Mouse (Mus musculus) adrenal gland, adult 18-20 months (tissue): ENCODE measurements around the gene Tmtc1. TPM values are rescaled to one million over a fixed set of nuclear protein-coding genes. Genes with fewer than 3 reads are reported as not detected.

Experiments used
- DNase-seq, 2 experiments: peaks; one replicate each; pipeline ENCODE4 v3.0.0; 2021 to 2022; ENCODE audit warnings: low spot score in 2 of 2
- long read RNA-seq, 2 experiments: library from polyadenylated mRNA; stranded (forward); transcript quantifications; one replicate each; pipeline ENCODE4 v2.0.0; 2021
- total RNA-seq, 2 experiments: library from RNA; stranded (reverse); gene quantifications; 1 replicate in 1 of 2; 2 replicates in 1 of 2; pipeline ENCODE4 v1.2.3; 2021

Gene Tmtc1
- 10 to 100 TPM; 12.3 to 12.9 TPM for total RNA-seq
- long read RNA-seq, experiment 1, full-length matches to known transcripts: 2 of 5 reads
- long read RNA-seq, experiment 1, partial matches to known transcripts: 3 of 5 reads
- long read RNA-seq, experiment 1, other reads (novel, unspliced or antisense): 0 of 5 reads
- long read RNA-seq, experiment 2, full-length matches to known transcripts: 2 of 6 reads
- long read RNA-seq, experiment 2, partial matches to known transcripts: 2 of 6 reads
- long read RNA-seq, experiment 2, other reads (novel, unspliced or antisense): 2 of 6 reads

GRCm38 (mm10) chr6:148443726-148444701 lies at the start of gene Tmtc1:
Gene Tmtc1 (minus strand): TSS chr6:148444389.
- peak; percentile 78 to 85 for DNase-seq

GRCm38 (mm10) chr6:148491849-148492248 lies 47.7 kb upstream of the Tmtc1 start:
- no peak for DNase-seq

GRCm38 (mm10) chr6:148486756-148487155 lies 42.6 kb upstream of the Tmtc1 start:
- no peak for DNase-seq

- no peak for DNase-seq
Observed at GRCm38 (mm10) chr6:148481894-148482293, 37.7 kb upstream of the Tmtc1 start.

GRCm38 (mm10) chr6:148479671-148480237 lies 35.6 kb upstream of the Tmtc1 start:
- DNase-seq: no peak

GRCm38 (mm10) chr6:148478350-148478749 lies 34.2 kb upstream of the Tmtc1 start:
- no peak for DNase-seq

- no peak for DNase-seq
Observed at GRCm38 (mm10) chr6:148472289-148472688, 28.1 kb upstream of the Tmtc1 start.

GRCm38 (mm10) chr6:148467924-148468389 lies 23.8 kb upstream of the Tmtc1 start:
- peak; percentile 9 to 22 for DNase-seq

GRCm38 (mm10) chr6:148467170-148467921 lies 23.2 kb upstream of the Tmtc1 start:
- no peak for DNase-seq

- no peak for DNase-seq
Observed at GRCm38 (mm10) chr6:148459636-148460035, 15.4 kb upstream of the Tmtc1 start.

GRCm38 (mm10) chr6:148455470-148455869 lies 11.3 kb upstream of the Tmtc1 start:
- no peak for DNase-seq

GRCm38 (mm10) chr6:148454740-148455139 lies 10.6 kb upstream of the Tmtc1 start:
- DNase-seq: no peak

GRCm38 (mm10) chr6:148448151-148448550 lies 4.0 kb upstream of the Tmtc1 start:
- DNase-seq: no peak

- DNase-seq: no peak
Observed at GRCm38 (mm10) chr6:148446113-148446512, 1.9 kb upstream of the Tmtc1 start.

- no peak for DNase-seq
Observed at GRCm38 (mm10) chr6:148444796-148445195, 607 bp upstream of the Tmtc1 start.

- peak in 1 of 2 experiments; percentile 21 for DNase-seq
Observed at GRCm38 (mm10) chr6:148443291-148443725, 881 bp downstream of the Tmtc1 start.

GRCm38 (mm10) chr6:148442671-148443290 lies 1.4 kb downstream of the Tmtc1 start:
- peak; percentile 14 to 24 for DNase-seq

- DNase-seq: no peak
Observed at GRCm38 (mm10) chr6:148441871-148442270, 2.3 kb downstream of the Tmtc1 start.

- DNase-seq: no peak
Observed at GRCm38 (mm10) chr6:148439101-148439500, 5.1 kb downstream of the Tmtc1 start.

GRCm38 (mm10) chr6:148437565-148437964 lies 6.6 kb downstream of the Tmtc1 start:
- DNase-seq: no peak
